Mouse (Mus musculus) central nervous system, embryonic 11.5 days (tissue): ENCODE measurements around the gene Gm20834. TPM values are rescaled to one million over a fixed set of nuclear protein-coding genes. Genes with fewer than 3 reads are reported as not detected.

Experiments
- polyA plus RNA-seq: library from polyadenylated mRNA; depleted of rRNA; stranded (reverse); fragments of >200 nt; gene quantifications from 2 replicates; pipeline ENCODE4 v1.2.3, GENCODE M21; 2012; rRNA removed

The Gm20834 gene
- polyA plus RNA-seq: not detected in 2 replicates

DNA sequence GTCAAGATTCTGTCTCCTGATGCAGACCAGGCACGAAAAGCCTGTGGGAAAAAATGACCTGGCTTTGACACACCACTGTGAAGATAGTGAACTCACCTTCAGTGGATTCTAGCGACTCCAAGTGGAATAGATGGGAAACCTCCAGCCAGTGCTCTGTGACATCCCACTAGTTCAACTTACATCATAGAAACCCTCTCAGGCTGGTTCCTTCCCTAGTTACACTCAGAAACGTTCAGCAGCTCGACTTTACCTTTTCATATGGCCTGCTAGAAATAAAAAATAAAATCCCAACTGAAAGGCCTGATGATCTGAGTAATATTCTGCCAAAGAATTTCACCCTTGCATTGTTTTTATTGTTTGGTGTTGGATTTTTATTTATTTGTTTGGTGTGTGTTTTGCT, at the start of gene Gm20834:
Gene Gm20834 (minus strand): TSS at position 101 of the 400 bp plus-strand sequence.

Other genes starting within 250 kb of the Gm20834 start
- not detected in 2 replicates for gene Gm21310, start 177.4 kb downstream of the Gm20834 start, polyA plus RNA-seq
- not detected in 2 replicates for gene Gm28510, start 88.1 kb upstream of the Gm20834 start, polyA plus RNA-seq
- gene Gm20737, start 211.5 kb upstream of the Gm20834 start, polyA plus RNA-seq: not detected in 2 replicates
- not detected in 2 replicates for gene Gm21775, start 228.9 kb upstream of the Gm20834 start, polyA plus RNA-seq